Mouse (Mus musculus): ENCODE data around the gene Opn1mw. TPM values are rescaled to one million over a fixed set of nuclear protein-coding genes. Genes with fewer than 3 reads are reported as not detected.

Gene Opn1mw
- not detected in 4 replicates for total RNA-seq (2023; ENCODE audit: inconsistent age)

GRCm38 (mm10) chrX:74127164-74127563, at the start of gene Opn1mw:
Opn1mw (plus strand) TSS chrX:74127464.

DNA sequence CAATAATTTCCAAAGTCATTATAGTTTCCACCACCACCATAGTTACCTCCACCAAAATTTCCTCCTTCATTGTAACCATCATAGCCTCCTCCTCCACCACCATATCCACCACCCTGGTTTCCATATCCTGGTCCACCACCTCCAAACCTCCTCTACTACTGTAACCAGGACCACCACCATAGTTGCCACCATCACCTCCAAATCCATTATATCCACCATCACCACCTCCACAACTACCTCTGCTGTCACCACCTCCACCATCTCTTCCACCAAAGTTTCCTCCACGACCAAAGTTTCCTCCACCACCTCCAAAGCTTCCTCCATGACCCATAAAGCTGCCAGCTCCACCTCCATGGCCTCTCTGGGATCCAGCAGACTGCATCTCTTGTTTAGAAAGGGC, 8.0 kb downstream of the Opn1mw start, which contains the start of gene Mecp2:
Gene Mecp2 (minus strand): TSS at position 101 of the 400 bp plus-strand sequence.

DNA sequence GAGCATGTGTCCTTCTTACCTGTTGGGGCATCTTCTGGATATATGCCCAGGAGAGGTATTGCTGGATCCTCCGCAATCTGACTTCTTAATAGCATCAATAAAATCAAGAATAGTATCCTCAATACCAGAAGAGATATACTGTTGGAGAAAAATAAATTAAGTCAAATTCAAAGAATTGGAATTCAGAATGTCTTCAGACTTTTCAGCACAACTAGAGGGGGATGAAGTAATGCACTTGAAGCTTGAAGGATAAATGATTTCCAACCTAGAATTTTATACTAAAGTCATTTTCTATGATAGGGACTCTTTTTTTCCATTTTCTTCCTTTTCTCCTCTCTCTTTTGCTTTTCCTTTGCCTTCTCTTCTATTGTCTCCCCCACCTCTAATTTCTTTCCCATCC, 40.5 kb downstream of the Opn1mw start, which contains the start of gene Tex28:
Gene Tex28 (minus strand): TSS at position 101 of the 400 bp plus-strand sequence.

GRCm38 (mm10) chrX:74176959-74177358, 49.7 kb downstream of the Opn1mw start, which contains the start of gene Tktl1:
Tktl1 (plus strand) TSS chrX:74177259.

Other genes starting within 250 kb of the Opn1mw start
- gene Avpr2, start 235.4 kb upstream of the Opn1mw start, total RNA-seq (2023; ENCODE audit: inconsistent age): not detected in 4 replicates
- gene L1cam, start 231.4 kb upstream of the Opn1mw start, total RNA-seq (2023; ENCODE audit: inconsistent age): 14.4 to 17.2 TPM (median 15.6 TPM) in 4 replicates
- 340 to 368 TPM (median 352 TPM) in 4 replicates for gene Arhgap4, start 205.6 kb upstream of the Opn1mw start, total RNA-seq (2023; ENCODE audit: inconsistent age)
- gene Naa10, start 205.5 kb upstream of the Opn1mw start, total RNA-seq (2023; ENCODE audit: inconsistent age): 59.3 to 63.7 TPM (median 61.0 TPM) in 4 replicates
- 30.6 to 51.2 TPM (median 33.3 TPM) in 4 replicates for gene Renbp, start 196.6 kb upstream of the Opn1mw start, total RNA-seq (2023; ENCODE audit: inconsistent age)
- gene Hcfc1, start 161.1 kb upstream of the Opn1mw start, total RNA-seq (2023; ENCODE audit: inconsistent age): 105 to 124 TPM (median 116 TPM) in 4 replicates
- gene Irak1, start 103.5 kb upstream of the Opn1mw start, total RNA-seq (2023; ENCODE audit: inconsistent age): 157 to 185 TPM (median 168 TPM) in 4 replicates
- 41.7 to 52.4 TPM (median 47.8 TPM) in 4 replicates for gene Mecp2, start 7.9 kb downstream of the Opn1mw start, total RNA-seq (2023; ENCODE audit: inconsistent age)
- gene Tex28, start 40.4 kb downstream of the Opn1mw start, total RNA-seq (2023; ENCODE audit: inconsistent age): not detected in 4 replicates
- gene Tktl1, start 49.8 kb downstream of the Opn1mw start, total RNA-seq (2023; ENCODE audit: inconsistent age): 0.42 to 0.67 TPM (median 0.57 TPM) in 4 replicates
- 454 to 490 TPM (median 483 TPM) in 4 replicates for gene Flna, start 122.4 kb downstream of the Opn1mw start, total RNA-seq (2023; ENCODE audit: inconsistent age)
- gene Emd, start 127.2 kb downstream of the Opn1mw start, total RNA-seq (2023; ENCODE audit: inconsistent age): 89.2 to 95.0 TPM (median 89.9 TPM) in 4 replicates
- gene Rpl10, start 143.3 kb downstream of the Opn1mw start, total RNA-seq (2023; ENCODE audit: inconsistent age): 578 to 737 TPM (median 614 TPM) in 4 replicates
- gene Taz, start 154.4 kb downstream of the Opn1mw start, total RNA-seq (2023; ENCODE audit: inconsistent age): 93.5 to 123 TPM (median 106 TPM) in 4 replicates
- 13.0 to 20.3 TPM (median 15.0 TPM) in 4 replicates for gene Dnase1l1, start 154.9 kb downstream of the Opn1mw start, total RNA-seq (2023; ENCODE audit: inconsistent age)
- 166 to 176 TPM (median 174 TPM) in 4 replicates for gene Atp6ap1, start 169.6 kb downstream of the Opn1mw start, total RNA-seq (2023; ENCODE audit: inconsistent age)
- gene Gdi1, start 177.5 kb downstream of the Opn1mw start, total RNA-seq (2023; ENCODE audit: inconsistent age): 307 to 387 TPM (median 365 TPM) in 4 replicates
- gene Fam50a, start 185.6 kb downstream of the Opn1mw start, total RNA-seq (2023; ENCODE audit: inconsistent age): 101 to 115 TPM (median 104 TPM) in 4 replicates
- 13.3 to 19.2 TPM (median 16.1 TPM) in 4 replicates for gene Plxna3, start 201.6 kb downstream of the Opn1mw start, total RNA-seq (2023; ENCODE audit: inconsistent age)
- 23.7 to 32.8 TPM (median 26.6 TPM) in 4 replicates for gene Lage3, start 226.2 kb downstream of the Opn1mw start, total RNA-seq (2023; ENCODE audit: inconsistent age)
- 21.4 to 36.5 TPM (median 28.5 TPM) in 4 replicates for gene Ubl4a, start 245.8 kb downstream of the Opn1mw start, total RNA-seq (2023; ENCODE audit: inconsistent age)
- gene Slc10a3, start 245.9 kb downstream of the Opn1mw start, total RNA-seq (2023; ENCODE audit: inconsistent age): 13.5 to 19.3 TPM (median 16.5 TPM) in 4 replicates